Mouse (Mus musculus) liver, postnatal 0 days (tissue): ENCODE measurements around the gene Brf1. TPM values are rescaled to one million over a fixed set of nuclear protein-coding genes. Genes with fewer than 3 reads are reported as not detected.

Experiments used
- ATAC-seq: fragments of 200-750 bp; cut with Nextera tagmentation; 2 replicates; pipeline ENCODE4 v1.8.0; 2017; ENCODE audit warnings: mild to moderate bottlenecking, moderate library complexity
- DNase-seq: peaks from one replicate; pipeline ENCODE4 v3.0.0-alpha.2; 2016
- H3K27ac ChIP-seq: fragments of 300-500 bp; sonication (generic); 2 replicates; pipeline ENCODE4 v1.5.1; 2014; ENCODE audit warnings: antibody characterized with exemption, moderate library complexity, mild to moderate bottlenecking, low read depth
- H3K27me3 ChIP-seq: fragments of 300-500 bp; sonication (generic); 2 replicates; pipeline ENCODE4 v1.6.1; 2014; ENCODE audit warnings: low read length, control low read depth, mixed read lengths; ENCODE audit not compliant: insufficient read depth
- H3K36me3 ChIP-seq: fragments of 300-500 bp; sonication (generic); replicated peaks from 2 replicates; pipeline ENCODE4 v1.6.1; 2014; ENCODE audit warnings: mild to moderate bottlenecking, control low read depth, low read length, moderate library complexity, mixed read lengths; ENCODE audit not compliant: insufficient read depth
- H3K4me1 ChIP-seq: fragments of 300-500 bp; sonication (generic); 2 replicates; pipeline ENCODE4 v1.6.1; 2014; ENCODE audit warnings: antibody characterized with exemption, mild to moderate bottlenecking, control low read depth; ENCODE audit not compliant: insufficient read depth
- H3K4me2 ChIP-seq: fragments of 300-500 bp; sonication (generic); 2 replicates; pipeline ENCODE4 v1.6.1; 2014; ENCODE audit warnings: low read depth, mild to moderate bottlenecking, low read length, moderate library complexity, mixed read lengths
- H3K4me3 ChIP-seq: fragments of 300-500 bp; sonication (generic); 2 replicates; pipeline ENCODE4 v1.5.1; 2014; ENCODE audit warnings: low read depth, low read length
- H3K9ac ChIP-seq: fragments of 300-500 bp; sonication (generic); replicated peaks from 2 replicates; pipeline ENCODE4 v1.6.1; 2014; ENCODE audit warnings: mild to moderate bottlenecking, moderate library complexity
- H3K9me3 ChIP-seq: fragments of 300-500 bp; sonication (generic); 2 replicates; pipeline ENCODE4 v1.6.1; 2016; ENCODE audit warnings: mild to moderate bottlenecking, control low read depth, low read length, mixed read lengths
- CTCF ChIP-seq: sonication (generic); IDR thresholded peaks from 2 replicates; pipeline ENCODE4 v1.5.1; 2016; ENCODE audit warnings: antibody characterized with exemption, low read depth
- EP300 ChIP-seq: IDR thresholded peaks from 2 replicates; pipeline ENCODE4 v1.6.1; 2016; ENCODE audit warnings: antibody characterized with exemption, low read depth, mild to moderate bottlenecking
- WGBS: fragments of 180-500 bp; shearing (Covaris S2); extraction: QIAGEN DNeasy Blood & Tissue Kit; methylation state at CpG from one replicate; pipeline ENCODE4 v1.1.7; 2014; ENCODE audit not compliant: insufficient replicate concordance; 5-methylcytosine and 5-hydroxymethylcytosine counted together
- polyA plus RNA-seq: library from polyadenylated mRNA; unstranded; fragments of >200 nt; fragmentation: Nextera tagmentation; extraction: Ambion mirVana; gene quantifications from 2 replicates; pipeline ENCODE4 v1.2.1, GENCODE M21; 2015

The Brf1 gene
- polyA plus RNA-seq, 1 experiment from 2014 or later: 18.4 TPM

GRCm38 (mm10) chr12:113014561-113015556 is 14.4 kb upstream of the Brf1 start:
- DNase-seq (peak; percentile 66), ATAC-seq (peak; percentile 43)
- TF ChIP-seq EP300: no peak
- peak; percentile 27; the same call in 1 of the 2 replicates for TF ChIP-seq CTCF
- 5% methylated on average over 55 of the region's 64 CpGs for WGBS
- Histone ChIP-seq H3K27ac (peak overlapping the region; percentile 87), H3K4me1 (peaks cover 35% of the 10 kb centered on the region), H3K36me3 (no peaks in the 10 kb centered on the region), H3K4me2 (peak overlapping the region; percentile 99), H3K27me3 (no peaks in the 10 kb centered on the region), H3K9ac (peak overlapping the region; percentile 91), H3K4me3 (peak overlapping the region; percentile 76), H3K9me3 (no peaks in the 10 kb centered on the region)

- peaks cover 35% of the 10 kb centered on the region for H3K4me1 ChIP-seq
Measured at GRCm38 (mm10) chr12:113013604-113014558, 13.4 kb upstream of the Brf1 start, which contains the start of gene Pacs2. Gene Pacs2, plus strand, starts transcription at chr12:113014508.

GRCm38 (mm10) chr12:113013021-113013491 is 12.6 kb upstream of the Brf1 start:
- peak overlapping the region; percentile 55 for H3K27ac ChIP-seq
- WGBS: 75% methylated on average over 3 of the region's 3 CpGs
- no peak overlapping the region for H3K9ac ChIP-seq
- no peak overlapping the region for H3K4me2 ChIP-seq
- ATAC-seq (no peak), DNase-seq (no peak)
- H3K36me3 ChIP-seq: no peaks in the 10 kb centered on the region
- H3K4me1 ChIP-seq: peaks cover 35% of the 10 kb centered on the region
- H3K4me3 ChIP-seq: no peak overlapping the region
- TF ChIP-seq EP300 (no peak), CTCF (no peak)
- no peaks in the 10 kb centered on the region for H3K9me3 ChIP-seq
- no peaks in the 10 kb centered on the region for H3K27me3 ChIP-seq

More at GRCm38 (mm10) chr12:113013604-113014558, 13.4 kb upstream of the Brf1 start, which contains the start of gene Pacs2:
- peak within 1 kb of the TSS; percentile 76 for H3K4me3 ChIP-seq
- peak within 1 kb of the TSS; percentile 87 for H3K27ac ChIP-seq
- H3K36me3 ChIP-seq: no peaks in the 10 kb centered on the region
- peak within 1 kb of the TSS; percentile 99 for H3K4me2 ChIP-seq
- no peak for TF ChIP-seq EP300
- no peak for TF ChIP-seq CTCF
- DNase-seq: peak; percentile 96
- no peaks in the 10 kb centered on the region for H3K27me3 ChIP-seq
- H3K9ac ChIP-seq: peak within 1 kb of the TSS; percentile 91
- ATAC-seq: peak; percentile 94
- WGBS: 8% methylated on average over 42 of the region's 85 CpGs
- no peaks in the 10 kb centered on the region for H3K9me3 ChIP-seq

GRCm38 (mm10) chr12:113012443-113012842 is 11.9 kb upstream of the Brf1 start:
- no peaks in the 10 kb centered on the region for H3K27me3 ChIP-seq
- no peaks in the 10 kb centered on the region for H3K36me3 ChIP-seq
- ATAC-seq (no peak), DNase-seq (no peak)
- H3K4me2 ChIP-seq: no peak overlapping the region
- H3K9ac ChIP-seq: no peak overlapping the region
- no peaks in the 10 kb centered on the region for H3K9me3 ChIP-seq
- H3K4me3 ChIP-seq: no peak overlapping the region
- peaks cover 32% of the 10 kb centered on the region for H3K4me1 ChIP-seq
- TF ChIP-seq EP300: no peak
- no peak for TF ChIP-seq CTCF
- WGBS: 48% methylated on average over 5 of the region's 5 CpGs
- H3K27ac ChIP-seq: peak overlapping the region; percentile 55

GRCm38 (mm10) chr12:113011702-113012360 is 11.3 kb upstream of the Brf1 start:
- Histone ChIP-seq H3K36me3 (no peaks in the 10 kb centered on the region), H3K4me2 (no peak overlapping the region), H3K9me3 (no peaks in the 10 kb centered on the region), H3K9ac (no peak overlapping the region), H3K27ac (peak overlapping the region; percentile 55), H3K4me3 (no peak overlapping the region), H3K4me1 (peaks cover 29% of the 10 kb centered on the region), H3K27me3 (no peaks in the 10 kb centered on the region)
- TF ChIP-seq CTCF: no peak
- TF ChIP-seq EP300: no peak
- 66% methylated on average over 6 of the region's 6 CpGs for WGBS
- DNase-seq (no peak), ATAC-seq (no peak)
